Mouse (Mus musculus) C2C12 (cell line): ENCODE data around the gene Bdkrb1.

Source experiments
- CEBPB ChIP-seq: IDR thresholded peaks from one replicate; pipeline ENCODE4 v1.6.1; 2011; ENCODE audit warnings: low read depth, mild to moderate bottlenecking, control low read depth, moderate library complexity
- CTCF ChIP-seq: IDR thresholded peaks from one replicate; pipeline ENCODE4 v1.5.1; 2011; ENCODE audit not compliant: control insufficient read depth, insufficient read depth, insufficient read length
- MYOD1 ChIP-seq: IDR thresholded peaks from one replicate; pipeline ENCODE4 v1.6.1; 2011; ENCODE audit warnings: low read depth; ENCODE audit not compliant: control insufficient read depth, insufficient read length

- TF ChIP-seq CTCF, result no peak
- TF ChIP-seq CEBPB, result no peak
- TF ChIP-seq MYOD1, result no peak
These were observed 1.0 kb downstream of the Bdkrb1 start for GRCm38 (mm10) chr12:105603904-105604303.
